Mouse (Mus musculus): ENCODE results near the gene Ror1. TPM values are rescaled to one million over a fixed set of nuclear protein-coding genes. Genes with fewer than 3 reads are reported as not detected.

The Ror1 gene
- polyA plus RNA-seq, 1 experiment from 2014 or later: 1.1 TPM

DNA sequence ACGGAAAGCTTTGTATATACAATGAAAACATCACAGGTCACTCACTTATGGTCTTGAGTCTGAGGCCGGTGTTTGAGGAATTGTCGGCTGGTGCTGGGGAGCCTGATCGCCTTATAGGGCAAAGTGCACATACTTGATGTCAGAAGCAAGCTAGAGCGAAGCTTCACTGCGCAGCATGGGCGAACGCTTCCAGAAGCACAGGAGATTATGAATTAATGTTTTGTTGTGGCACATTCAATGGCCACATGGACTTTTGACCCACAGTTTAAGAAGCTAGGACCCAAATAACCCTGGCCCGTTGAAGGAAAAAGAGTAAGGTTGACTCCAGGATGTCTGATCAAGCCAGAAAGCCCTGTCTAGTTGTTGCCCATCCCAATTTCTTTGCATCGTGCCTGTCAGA, 138.2 kb downstream of the Ror1 start:
- Histone ChIP-seq H3K9me3 (replicated peaks; ENCODE audit: control insufficient read depth, low read length) (no peaks in the 10 kb centered on the region), H3K4me2 (ENCODE audit: low read length) (no peak overlapping the region), H3K9ac (ENCODE audit: low read length) (no peak overlapping the region), H3K4me3 (ENCODE audit: low read depth, low read length) (no peak overlapping the region), H3K27ac (ENCODE audit: low read depth, low read length) (no peak overlapping the region), H3K36me3 (ENCODE audit: control insufficient read depth, insufficient read depth, low read length) (no peaks in the 10 kb centered on the region), H3K27me3 (replicated peaks; ENCODE audit: control insufficient read depth, insufficient read depth, low read length) (no peaks in the 10 kb centered on the region), H3K4me1 (ENCODE audit: control insufficient read depth, insufficient read depth, low read length) (no peaks in the 10 kb centered on the region)
- whole genome bisulfite sequencing: 94% methylated on average over 10 of the region's 10 CpGs
- ATAC-seq (no peak), DNase-seq (ENCODE audit: low spot score) (no peak)

DNA sequence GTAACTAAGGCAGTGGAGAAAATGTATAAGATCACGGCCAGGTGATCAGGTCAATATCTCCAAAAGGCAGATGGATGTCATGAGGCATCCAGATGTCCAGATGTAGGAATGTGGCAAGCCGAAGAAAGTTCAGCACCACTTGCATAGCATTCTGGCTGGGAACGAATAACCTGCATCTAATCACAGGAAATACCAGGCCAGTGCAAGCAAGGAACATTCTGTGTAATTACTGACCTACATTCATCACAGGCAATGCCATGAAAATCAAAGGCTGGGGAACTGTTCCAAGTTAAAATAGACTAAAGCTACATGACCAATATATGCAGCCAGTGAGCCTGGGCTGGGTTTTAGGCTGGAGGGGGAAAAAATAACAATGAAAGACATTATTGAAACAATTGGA, 140.7 kb downstream of the Ror1 start:
- H3K9ac ChIP-seq (ENCODE audit: low read length): no peak overlapping the region
- DNase-seq (ENCODE audit: low spot score) (no peak), ATAC-seq (no peak)
- no peaks in the 10 kb centered on the region for H3K36me3 ChIP-seq (ENCODE audit: control insufficient read depth, insufficient read depth, low read length)
- H3K9me3 ChIP-seq (replicated peaks; ENCODE audit: control insufficient read depth, low read length): no peaks in the 10 kb centered on the region
- no peaks in the 10 kb centered on the region for H3K27me3 ChIP-seq (replicated peaks; ENCODE audit: control insufficient read depth, insufficient read depth, low read length)
- H3K27ac ChIP-seq (ENCODE audit: low read depth, low read length): no peak overlapping the region
- H3K4me1 ChIP-seq (ENCODE audit: control insufficient read depth, insufficient read depth, low read length): no peaks in the 10 kb centered on the region
- no peak overlapping the region for H3K4me3 ChIP-seq (ENCODE audit: low read depth, low read length)
- no peak overlapping the region for H3K4me2 ChIP-seq (ENCODE audit: low read length)
- WGBS: 92% methylated on average over 3 of the region's 3 CpGs

DNA sequence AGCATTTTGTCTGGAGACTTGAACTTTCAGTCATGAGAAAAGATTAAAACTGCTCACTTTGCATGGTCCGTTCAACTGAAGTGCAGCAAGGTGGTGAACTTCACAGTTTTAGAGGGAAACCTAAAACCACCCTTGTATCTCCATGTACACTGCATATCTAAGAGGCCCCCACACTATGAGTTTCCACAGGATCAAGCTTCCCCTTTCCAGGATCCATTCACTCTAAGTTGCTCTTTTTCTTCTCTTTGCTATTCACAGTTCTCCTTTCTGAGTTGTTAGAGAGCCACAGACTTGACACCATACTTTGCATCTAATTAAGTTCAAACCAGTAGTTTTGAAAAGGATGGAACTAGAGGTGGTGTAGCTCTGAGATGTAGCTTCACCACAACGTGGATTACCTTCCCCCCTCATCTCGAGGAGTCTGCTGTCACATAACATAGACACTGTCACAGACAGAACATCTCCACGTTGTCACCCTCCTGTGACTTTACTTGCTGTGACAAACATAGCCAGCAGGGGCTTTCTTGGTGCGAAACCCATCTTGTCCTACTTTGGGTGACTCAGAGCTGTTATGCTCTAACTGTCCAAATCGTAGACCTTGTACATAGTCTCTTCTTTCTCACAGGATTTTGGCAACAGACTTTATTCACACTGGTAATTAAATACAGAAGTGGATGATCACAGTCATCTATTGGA, 146.6 kb downstream of the Ror1 start:
- H3K36me3 ChIP-seq (ENCODE audit: control insufficient read depth, insufficient read depth, low read length): no peaks in the 10 kb centered on the region
- no peak for DNase-seq (ENCODE audit: low spot score)
- ATAC-seq: no peak
- no peaks in the 10 kb centered on the region for H3K4me1 ChIP-seq (ENCODE audit: control insufficient read depth, insufficient read depth, low read length)
- WGBS: 81% methylated on average over 6 of the region's 6 CpGs
- no peak overlapping the region for H3K27ac ChIP-seq (ENCODE audit: low read depth, low read length)
- no peak overlapping the region for H3K4me3 ChIP-seq (ENCODE audit: low read depth, low read length)
- H3K9ac ChIP-seq (ENCODE audit: low read length): no peak overlapping the region
- H3K9me3 ChIP-seq (replicated peaks; ENCODE audit: control insufficient read depth, low read length): no peaks in the 10 kb centered on the region
- no peaks in the 10 kb centered on the region for H3K27me3 ChIP-seq (replicated peaks; ENCODE audit: control insufficient read depth, insufficient read depth, low read length)
- no peak overlapping the region for H3K4me2 ChIP-seq (ENCODE audit: low read length)

DNA sequence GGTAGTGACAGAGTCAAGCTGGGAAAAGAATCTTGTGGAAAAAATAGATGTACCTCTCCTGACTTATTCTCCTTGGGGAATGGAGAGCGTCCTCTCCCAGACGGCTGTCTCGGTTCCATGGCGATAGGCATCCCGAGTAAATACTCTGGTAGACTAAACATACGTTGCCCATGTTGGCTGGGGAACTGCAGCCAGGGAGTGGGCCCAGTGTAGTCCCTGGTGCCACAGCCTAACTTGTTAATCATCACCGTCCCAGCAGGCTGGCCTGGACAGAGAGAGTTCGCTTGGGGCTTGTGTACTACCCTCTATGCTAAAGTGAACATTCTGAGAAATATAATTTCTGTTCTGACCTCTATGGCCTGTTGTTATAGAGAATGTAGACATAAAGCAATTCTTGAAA, 148.7 kb downstream of the Ror1 start:
- Histone ChIP-seq H3K4me3 (ENCODE audit: low read depth, low read length) (no peak overlapping the region), H3K36me3 (ENCODE audit: control insufficient read depth, insufficient read depth, low read length) (no peaks in the 10 kb centered on the region), H3K4me2 (ENCODE audit: low read length) (no peak overlapping the region), H3K4me1 (ENCODE audit: control insufficient read depth, insufficient read depth, low read length) (no peaks in the 10 kb centered on the region), H3K27ac (ENCODE audit: low read depth, low read length) (no peak overlapping the region), H3K27me3 (replicated peaks; ENCODE audit: control insufficient read depth, insufficient read depth, low read length) (no peaks in the 10 kb centered on the region), H3K9ac (ENCODE audit: low read length) (no peak overlapping the region), H3K9me3 (replicated peaks; ENCODE audit: control insufficient read depth, low read length) (no peaks in the 10 kb centered on the region)
- DNase-seq (ENCODE audit: low spot score) (no peak), ATAC-seq (no peak)
- 89% methylated on average over 8 of the region's 8 CpGs for WGBS

DNA sequence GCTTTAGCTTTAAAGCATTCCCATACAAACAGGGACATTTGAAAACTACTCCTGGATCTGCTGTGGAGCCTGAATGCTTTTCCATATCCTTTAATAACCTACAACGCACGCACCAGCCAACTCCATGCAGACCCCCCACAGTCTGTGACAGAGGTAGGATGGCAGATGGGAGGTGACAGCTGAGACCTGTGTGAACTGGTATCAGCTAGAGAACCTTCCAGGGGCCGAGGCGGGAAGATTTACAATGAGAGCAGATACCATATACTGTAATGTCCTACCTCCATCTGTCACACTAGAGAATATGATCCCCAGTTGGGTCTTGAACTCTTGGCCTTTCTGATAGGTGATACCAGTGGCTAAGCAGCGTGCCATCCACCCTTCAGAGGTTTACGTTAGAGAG, 149.1 kb downstream of the Ror1 start:
- no peak overlapping the region for H3K4me2 ChIP-seq (ENCODE audit: low read length)
- DNase-seq (ENCODE audit: low spot score) (no peak), ATAC-seq (no peak)
- no peaks in the 10 kb centered on the region for H3K9me3 ChIP-seq (replicated peaks; ENCODE audit: control insufficient read depth, low read length)
- H3K4me1 ChIP-seq (ENCODE audit: control insufficient read depth, insufficient read depth, low read length): no peaks in the 10 kb centered on the region
- H3K27ac ChIP-seq (ENCODE audit: low read depth, low read length): no peak overlapping the region
- 78% methylated on average over 6 of the region's 6 CpGs for WGBS
- no peak overlapping the region for H3K9ac ChIP-seq (ENCODE audit: low read length)
- H3K27me3 ChIP-seq (replicated peaks; ENCODE audit: control insufficient read depth, insufficient read depth, low read length): no peaks in the 10 kb centered on the region
- H3K4me3 ChIP-seq (ENCODE audit: low read depth, low read length): no peak overlapping the region
- no peaks in the 10 kb centered on the region for H3K36me3 ChIP-seq (ENCODE audit: control insufficient read depth, insufficient read depth, low read length)

DNA sequence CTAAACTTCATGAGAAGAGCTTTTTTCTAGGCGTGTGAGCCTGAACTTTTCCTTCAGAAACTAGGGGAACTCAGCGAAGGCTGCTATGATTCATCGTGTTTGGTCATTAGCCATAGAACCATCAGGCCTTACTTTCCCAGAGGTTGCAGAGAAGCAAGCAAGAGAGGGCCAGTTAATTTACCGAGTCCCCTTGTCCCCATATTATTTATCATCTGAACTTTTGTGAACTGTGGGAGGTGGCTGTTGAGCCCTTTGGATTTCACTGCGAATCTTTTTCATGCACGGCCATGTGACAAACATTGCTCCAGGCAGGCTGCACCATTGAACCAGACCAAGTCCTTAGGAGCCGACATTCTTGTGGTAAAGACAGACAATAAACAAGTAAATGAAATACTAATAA, 152.2 kb downstream of the Ror1 start:
- Histone ChIP-seq H3K36me3 (ENCODE audit: control insufficient read depth, insufficient read depth, low read length) (no peaks in the 10 kb centered on the region), H3K27me3 (replicated peaks; ENCODE audit: control insufficient read depth, insufficient read depth, low read length) (no peaks in the 10 kb centered on the region), H3K9me3 (replicated peaks; ENCODE audit: control insufficient read depth, low read length) (no peaks in the 10 kb centered on the region), H3K4me2 (ENCODE audit: low read length) (no peak overlapping the region), H3K27ac (ENCODE audit: low read depth, low read length) (no peak overlapping the region), H3K9ac (ENCODE audit: low read length) (no peak overlapping the region), H3K4me3 (ENCODE audit: low read depth, low read length) (no peak overlapping the region), H3K4me1 (ENCODE audit: control insufficient read depth, insufficient read depth, low read length) (no peaks in the 10 kb centered on the region)
- 87% methylated on average over 7 of the region's 7 CpGs for WGBS
- DNase-seq (ENCODE audit: low spot score) (no peak), ATAC-seq (no peak)

DNA sequence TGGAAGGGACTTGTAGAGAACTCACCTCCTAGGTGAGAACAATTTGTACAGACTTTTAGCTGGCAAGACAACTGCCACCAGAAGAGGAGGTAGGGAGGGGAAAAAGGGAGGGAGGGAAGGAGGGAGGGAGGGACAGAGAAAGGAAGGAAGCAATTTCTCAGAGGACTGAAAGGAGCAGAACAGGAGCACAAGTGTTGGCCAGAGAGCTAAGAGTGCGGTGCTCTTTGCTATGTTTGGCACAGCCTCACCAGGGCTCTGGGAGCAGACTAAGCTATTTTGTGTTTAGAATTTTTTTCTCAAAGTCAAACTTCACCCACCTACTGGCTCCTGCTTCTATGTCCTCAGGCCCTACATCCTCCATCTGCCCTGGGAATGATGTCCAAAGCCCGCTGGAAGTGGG, 152.7 kb downstream of the Ror1 start:
- Histone ChIP-seq H3K4me1 (ENCODE audit: control insufficient read depth, insufficient read depth, low read length) (no peaks in the 10 kb centered on the region), H3K9me3 (replicated peaks; ENCODE audit: control insufficient read depth, low read length) (no peaks in the 10 kb centered on the region), H3K4me3 (ENCODE audit: low read depth, low read length) (no peak overlapping the region), H3K4me2 (ENCODE audit: low read length) (no peak overlapping the region), H3K36me3 (ENCODE audit: control insufficient read depth, insufficient read depth, low read length) (no peaks in the 10 kb centered on the region), H3K27me3 (replicated peaks; ENCODE audit: control insufficient read depth, insufficient read depth, low read length) (no peaks in the 10 kb centered on the region), H3K9ac (ENCODE audit: low read length) (no peak overlapping the region), H3K27ac (ENCODE audit: low read depth, low read length) (no peak overlapping the region)
- WGBS: 98% methylated on average over 2 of the region's 2 CpGs
- DNase-seq (ENCODE audit: low spot score) (no peak), ATAC-seq (no peak)

DNA sequence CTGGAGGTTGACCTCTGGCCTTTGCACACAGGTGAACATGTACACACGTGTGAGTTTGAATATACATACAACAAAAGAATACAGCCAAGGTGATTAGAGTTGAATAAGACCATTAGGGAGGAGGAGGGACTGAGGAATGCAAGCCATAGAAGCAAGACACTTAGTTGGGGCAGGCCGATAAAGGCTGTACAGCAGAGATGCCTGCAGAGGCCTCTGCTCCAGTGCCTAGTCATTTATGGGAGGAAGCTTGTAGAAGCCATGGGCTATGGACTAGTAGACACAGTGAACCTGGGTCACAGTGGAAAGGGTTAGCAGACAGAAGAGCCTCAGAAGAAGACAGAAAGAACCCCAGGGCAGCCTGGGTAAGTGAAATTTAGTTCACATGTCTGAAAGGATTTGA, 155.7 kb downstream of the Ror1 start:
- Histone ChIP-seq H3K4me2 (ENCODE audit: low read length) (no peak overlapping the region), H3K4me3 (ENCODE audit: low read depth, low read length) (no peak overlapping the region), H3K9me3 (replicated peaks; ENCODE audit: control insufficient read depth, low read length) (no peaks in the 10 kb centered on the region), H3K9ac (ENCODE audit: low read length) (no peak overlapping the region), H3K4me1 (ENCODE audit: control insufficient read depth, insufficient read depth, low read length) (no peaks in the 10 kb centered on the region), H3K27ac (ENCODE audit: low read depth, low read length) (no peak overlapping the region), H3K36me3 (ENCODE audit: control insufficient read depth, insufficient read depth, low read length) (no peaks in the 10 kb centered on the region), H3K27me3 (replicated peaks; ENCODE audit: control insufficient read depth, insufficient read depth, low read length) (no peaks in the 10 kb centered on the region)
- WGBS: 56% methylated on average over 2 of the region's 2 CpGs
- DNase-seq (ENCODE audit: low spot score) (no peak), ATAC-seq (no peak)

DNA sequence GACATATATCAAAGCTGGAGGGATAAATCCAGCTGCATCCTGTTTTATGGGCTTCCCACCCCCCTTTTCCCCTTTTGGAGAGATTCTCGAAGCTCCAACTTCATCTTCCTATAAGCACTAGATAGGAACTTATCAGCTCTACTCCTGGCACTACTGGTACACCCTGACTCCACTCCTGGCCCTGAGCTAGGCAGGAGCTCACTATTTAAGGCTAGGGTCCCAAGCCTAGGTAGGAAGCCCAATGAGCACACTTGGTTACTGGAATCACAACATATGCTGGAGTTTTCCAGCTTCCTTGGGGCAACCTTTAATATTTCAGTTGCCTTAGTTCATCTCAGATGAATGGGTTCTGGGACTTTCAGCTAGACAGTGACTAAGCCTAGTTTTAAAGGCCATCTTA, 156.5 kb downstream of the Ror1 start:
- Histone ChIP-seq H3K9me3 (replicated peaks; ENCODE audit: control insufficient read depth, low read length) (no peaks in the 10 kb centered on the region), H3K36me3 (ENCODE audit: control insufficient read depth, insufficient read depth, low read length) (no peaks in the 10 kb centered on the region), H3K9ac (ENCODE audit: low read length) (no peak overlapping the region), H3K4me3 (ENCODE audit: low read depth, low read length) (no peak overlapping the region), H3K27me3 (replicated peaks; ENCODE audit: control insufficient read depth, insufficient read depth, low read length) (no peaks in the 10 kb centered on the region), H3K4me2 (ENCODE audit: low read length) (no peak overlapping the region), H3K4me1 (ENCODE audit: control insufficient read depth, insufficient read depth, low read length) (no peaks in the 10 kb centered on the region), H3K27ac (ENCODE audit: low read depth, low read length) (no peak overlapping the region)
- DNase-seq (ENCODE audit: low spot score) (no peak), ATAC-seq (no peak)
- 76% methylated on average over 1 of the region's 1 CpGs for WGBS
